Mouse (Mus musculus): ENCODE measurements at regions not wholly inside any gene's neighbourhood (a gene's known extent, or its start where the extent isn't known, plus 50 kb on each side); places are given as distances from the start of the nearest gene placed in this dataset.

- no peak for DNase-seq (ENCODE audit: low spot score in 2 of 2)
These were observed 577.9 kb downstream of the Plcl1 start for GRCm38 (mm10) chr1:55983522-55984066.

GRCm38 (mm10) chr1:55997074-55997473 lies 591.4 kb downstream of the Plcl1 start:
- DNase-seq (ENCODE audit: low spot score in 2 of 2) = no peak
